Mouse (Mus musculus) liver, postnatal 0 days (tissue): ENCODE data around the gene Nynrin. TPM values are rescaled to one million over a fixed set of nuclear protein-coding genes. Genes with fewer than 3 reads are reported as not detected.

ENCODE experiments used
- ATAC-seq: fragments of 200-750 bp; cut with Nextera tagmentation; 2 replicates; pipeline ENCODE4 v1.8.0; 2017; ENCODE audit warnings: mild to moderate bottlenecking, moderate library complexity
- DNase-seq: peaks from one replicate; pipeline ENCODE4 v3.0.0-alpha.2; 2016
- H3K27ac ChIP-seq: fragments of 300-500 bp; sonication (generic); 2 replicates; pipeline ENCODE4 v1.5.1; 2014; ENCODE audit warnings: antibody characterized with exemption, moderate library complexity, mild to moderate bottlenecking, low read depth
- H3K27me3 ChIP-seq: fragments of 300-500 bp; sonication (generic); 2 replicates; pipeline ENCODE4 v1.6.1; 2014; ENCODE audit warnings: low read length, control low read depth, mixed read lengths; ENCODE audit not compliant: insufficient read depth
- H3K36me3 ChIP-seq: fragments of 300-500 bp; sonication (generic); replicated peaks from 2 replicates; pipeline ENCODE4 v1.6.1; 2014; ENCODE audit warnings: mild to moderate bottlenecking, control low read depth, low read length, moderate library complexity, mixed read lengths; ENCODE audit not compliant: insufficient read depth
- H3K4me1 ChIP-seq: fragments of 300-500 bp; sonication (generic); 2 replicates; pipeline ENCODE4 v1.6.1; 2014; ENCODE audit warnings: antibody characterized with exemption, mild to moderate bottlenecking, control low read depth; ENCODE audit not compliant: insufficient read depth
- H3K4me2 ChIP-seq: fragments of 300-500 bp; sonication (generic); 2 replicates; pipeline ENCODE4 v1.6.1; 2014; ENCODE audit warnings: low read depth, mild to moderate bottlenecking, low read length, moderate library complexity, mixed read lengths
- H3K4me3 ChIP-seq: fragments of 300-500 bp; sonication (generic); 2 replicates; pipeline ENCODE4 v1.5.1; 2014; ENCODE audit warnings: low read depth, low read length
- H3K9ac ChIP-seq: fragments of 300-500 bp; sonication (generic); replicated peaks from 2 replicates; pipeline ENCODE4 v1.6.1; 2014; ENCODE audit warnings: mild to moderate bottlenecking, moderate library complexity
- H3K9me3 ChIP-seq: fragments of 300-500 bp; sonication (generic); 2 replicates; pipeline ENCODE4 v1.6.1; 2016; ENCODE audit warnings: mild to moderate bottlenecking, control low read depth, low read length, mixed read lengths
- CTCF ChIP-seq: sonication (generic); IDR thresholded peaks from 2 replicates; pipeline ENCODE4 v1.5.1; 2016; ENCODE audit warnings: antibody characterized with exemption, low read depth
- EP300 ChIP-seq: IDR thresholded peaks from 2 replicates; pipeline ENCODE4 v1.6.1; 2016; ENCODE audit warnings: antibody characterized with exemption, low read depth, mild to moderate bottlenecking
- WGBS: fragments of 180-500 bp; shearing (Covaris S2); extraction: QIAGEN DNeasy Blood & Tissue Kit; methylation state at CpG from one replicate; pipeline ENCODE4 v1.1.7; 2014; ENCODE audit not compliant: insufficient replicate concordance; 5-methylcytosine and 5-hydroxymethylcytosine counted together
- polyA plus RNA-seq: library from polyadenylated mRNA; unstranded; fragments of >200 nt; fragmentation: Nextera tagmentation; extraction: Ambion mirVana; gene quantifications from 2 replicates; pipeline ENCODE4 v1.2.1, GENCODE M21; 2015

Gene Nynrin
- polyA plus RNA-seq, 1 experiment from 2014 or later = 0.70 TPM

GRCm38 (mm10) chr14:55863773-55864172, 10.0 kb downstream of the Nynrin start:
- WGBS = 35% methylated on average over 7 of the region's 7 CpGs
- ATAC-seq (peak; percentile 83), DNase-seq (peak; percentile 81)
- H3K27ac ChIP-seq = no peak overlapping the region
- H3K9ac ChIP-seq = no peak overlapping the region
- H3K27me3 ChIP-seq = no peaks in the 10 kb centered on the region
- H3K9me3 ChIP-seq = no peaks in the 10 kb centered on the region
- H3K4me1 ChIP-seq = peaks cover 7% of the 10 kb centered on the region; the same call in 1 of the 2 replicates
- peaks cover 3% of the 10 kb centered on the region; the same call in 1 of the 2 replicates for H3K36me3 ChIP-seq
- H3K4me2 ChIP-seq = no peak overlapping the region
- no peak overlapping the region for H3K4me3 ChIP-seq
- TF ChIP-seq EP300 (no peak), CTCF (peak; percentile 97)

- DNase-seq = peak; percentile 54
- Histone ChIP-seq H3K9ac (no peak overlapping the region), H3K27me3 (no peaks in the 10 kb centered on the region), H3K4me2 (no peak overlapping the region), H3K4me3 (no peak overlapping the region), H3K4me1 (no peaks in the 10 kb centered on the region), H3K27ac (no peak overlapping the region), H3K9me3 (no peaks in the 10 kb centered on the region), H3K36me3 (peaks cover 3% of the 10 kb centered on the region)
- TF ChIP-seq CTCF (peak; percentile 86), EP300 (no peak)
- WGBS = 38% methylated on average over 4 of the region's 4 CpGs
- no peak for ATAC-seq
Measured at GRCm38 (mm10) chr14:55866962-55867361, 13.2 kb downstream of the Nynrin start.

- 79% methylated on average over 14 of the region's 14 CpGs for WGBS
- no peak for DNase-seq
Measured at GRCm38 (mm10) chr14:55868230-55869026, 14.6 kb downstream of the Nynrin start.

GRCm38 (mm10) chr14:55869538-55869937, 15.7 kb downstream of the Nynrin start:
- no peaks in the 10 kb centered on the region for H3K9me3 ChIP-seq
- no peak overlapping the region for H3K27ac ChIP-seq
- ATAC-seq = no peak
- H3K36me3 ChIP-seq = peaks cover 3% of the 10 kb centered on the region
- no peak overlapping the region for H3K9ac ChIP-seq
- TF ChIP-seq CTCF (no peak), EP300 (no peak)
- no peak overlapping the region for H3K4me3 ChIP-seq
- no peaks in the 10 kb centered on the region for H3K27me3 ChIP-seq
- DNase-seq = no peak
- H3K4me2 ChIP-seq = no peak overlapping the region
- WGBS = 82% methylated on average over 6 of the region's 6 CpGs
- H3K4me1 ChIP-seq = peaks cover 10% of the 10 kb centered on the region

More at GRCm38 (mm10) chr14:55868230-55869026, 14.6 kb downstream of the Nynrin start:
- Histone ChIP-seq H3K4me1 (peaks cover under 1% of the 10 kb centered on the region; the same call in 1 of the 2 replicates), H3K4me2 (no peak overlapping the region), H3K4me3 (no peak overlapping the region), H3K9me3 (no peaks in the 10 kb centered on the region), H3K9ac (no peak overlapping the region), H3K36me3 (peaks cover 3% of the 10 kb centered on the region), H3K27me3 (no peaks in the 10 kb centered on the region), H3K27ac (no peak overlapping the region)
- TF ChIP-seq EP300 (no peak), CTCF (no peak)
- no peak for ATAC-seq

- DNase-seq (no peak), ATAC-seq (no peak)
- 77% methylated on average over 12 of the region's 12 CpGs for WGBS
- H3K4me1 ChIP-seq = peaks cover 10% of the 10 kb centered on the region
- no peak overlapping the region for H3K4me2 ChIP-seq
- no peak overlapping the region for H3K4me3 ChIP-seq
- no peak for TF ChIP-seq EP300
- no peak for TF ChIP-seq CTCF
- H3K27me3 ChIP-seq = no peaks in the 10 kb centered on the region
- H3K9ac ChIP-seq = no peak overlapping the region
- H3K36me3 ChIP-seq = no peaks in the 10 kb centered on the region; the same call in 1 of the 2 replicates
- no peak overlapping the region for H3K27ac ChIP-seq
- H3K9me3 ChIP-seq = no peaks in the 10 kb centered on the region
Measured at GRCm38 (mm10) chr14:55872039-55872438, 18.2 kb downstream of the Nynrin start.

GRCm38 (mm10) chr14:55872551-55872950, 18.7 kb downstream of the Nynrin start:
- Histone ChIP-seq H3K9me3 (no peaks in the 10 kb centered on the region), H3K4me2 (no peak overlapping the region), H3K9ac (no peak overlapping the region), H3K27me3 (no peaks in the 10 kb centered on the region), H3K36me3 (no peaks in the 10 kb centered on the region; the same call in 1 of the 2 replicates), H3K4me1 (peaks cover 10% of the 10 kb centered on the region), H3K4me3 (no peak overlapping the region), H3K27ac (no peak overlapping the region)
- 83% methylated on average over 17 of the region's 17 CpGs for WGBS
- ATAC-seq (no peak), DNase-seq (no peak)
- TF ChIP-seq EP300 (no peak), CTCF (no peak)
